Mouse (Mus musculus): ENCODE measurements around the gene Mettl22.

- TF ChIP-seq CTCF (IDR thresholded peaks at IDR 0.05; ENCODE audit: low read depth, low read length) (no peak), POLR2A (IDR thresholded peaks at IDR 0.05; ENCODE audit: extremely low read depth, insufficient read depth, low read length) (no peak)
Measured at GRCm38 (mm10) chr16:8489340-8489739, 18.8 kb downstream of the Mettl22 start.
